Mouse (Mus musculus): ENCODE measurements at regions not wholly inside any gene's neighbourhood (a gene's known extent, or its start where the extent isn't known, plus 50 kb on each side); places are given as distances from the start of the nearest gene placed in this dataset.

DNA sequence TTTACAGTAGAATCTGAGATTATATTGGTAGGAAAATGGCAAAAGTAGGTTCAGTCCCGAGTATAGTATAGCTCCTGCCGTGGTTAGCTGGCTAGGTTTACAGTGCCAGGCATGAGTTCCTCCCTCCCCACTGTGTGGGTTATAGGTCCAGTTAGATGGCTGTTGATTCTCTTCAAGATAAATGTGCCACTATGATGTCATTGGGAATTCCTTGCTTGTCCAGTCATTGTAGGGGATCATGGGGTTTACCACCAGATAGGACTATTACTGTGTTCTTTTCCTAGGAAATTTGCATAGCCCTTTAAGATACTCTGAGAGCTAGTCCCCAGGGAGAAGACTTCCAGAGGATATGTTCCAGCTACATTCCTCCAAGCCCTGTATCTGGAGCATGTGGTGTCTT, 119.2 kb upstream of the Itga4 start:
- no peak for TF ChIP-seq CTCF (IDR thresholded peaks at IDR 0.05; ENCODE audit: low read depth)
- Histone ChIP-seq H3K9me3 (ENCODE audit: low read length) (no peaks in the 10 kb centered on the region), H3K4me2 (ENCODE audit: low read depth) (no peak overlapping the region), H3K27me3 (ENCODE audit: insufficient read depth, low read length) (no peaks in the 10 kb centered on the region), H3K27ac (ENCODE audit: low read depth, low read length) (no peak overlapping the region), H3K36me3 (ENCODE audit: insufficient read depth) (no peaks in the 10 kb centered on the region), H3K4me3 (ENCODE audit: low read depth, low read length) (no peak overlapping the region), H3K9ac (no peak overlapping the region), H3K4me1 (ENCODE audit: insufficient read depth) (no peaks in the 10 kb centered on the region)
- DNase-seq = no peak
- no peak for ATAC-seq
- WGBS = 91% methylated on average over 2 of the region's 2 CpGs

- DNase-seq (no peak), ATAC-seq (no peak)
- H3K27me3 ChIP-seq (ENCODE audit: insufficient read depth, low read length) = no peaks in the 10 kb centered on the region
- H3K27ac ChIP-seq (ENCODE audit: low read depth, low read length) = no peak overlapping the region
- no peak overlapping the region for H3K4me2 ChIP-seq (ENCODE audit: low read depth)
- TF ChIP-seq CTCF (IDR thresholded peaks at IDR 0.05; ENCODE audit: low read depth) = no peak
- 87% methylated on average over 12 of the region's 12 CpGs for WGBS
- no peaks in the 10 kb centered on the region for H3K9me3 ChIP-seq (ENCODE audit: low read length)
- no peak overlapping the region for H3K4me3 ChIP-seq (ENCODE audit: low read depth, low read length)
- no peaks in the 10 kb centered on the region for H3K36me3 ChIP-seq (ENCODE audit: insufficient read depth)
- no peak overlapping the region for H3K9ac ChIP-seq
- H3K4me1 ChIP-seq (ENCODE audit: insufficient read depth) = no peaks in the 10 kb centered on the region
Measured at GRCm38 (mm10) chr2:79136619-79137458, 118.4 kb upstream of the Itga4 start.

DNA sequence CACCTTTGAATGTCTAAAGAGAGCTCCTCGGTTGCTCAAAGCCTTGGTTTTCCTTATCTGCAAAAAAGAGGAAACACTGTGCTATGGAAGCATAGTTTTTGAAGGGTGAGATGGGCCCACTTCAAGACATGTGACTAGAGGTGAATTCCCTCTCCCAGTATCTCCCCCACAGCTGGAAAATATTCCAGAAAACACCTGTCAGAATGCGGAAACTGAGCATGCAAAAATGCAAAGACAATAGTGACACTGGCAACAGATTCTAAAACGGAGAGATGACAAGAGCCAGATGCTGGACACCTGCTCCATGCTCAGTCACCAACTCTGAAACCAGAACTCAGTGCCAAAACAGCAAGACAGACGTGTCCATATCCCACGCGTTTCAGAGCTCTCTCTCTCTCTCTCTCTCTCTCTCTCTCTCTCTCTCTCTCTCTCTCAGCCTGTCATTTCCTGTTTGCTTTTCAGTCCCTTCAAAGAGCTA, 117.5 kb upstream of the Itga4 start:
- no peak overlapping the region for H3K27ac ChIP-seq (ENCODE audit: low read depth, low read length)
- DNase-seq (no peak), ATAC-seq (no peak)
- H3K4me2 ChIP-seq (ENCODE audit: low read depth) = no peak overlapping the region
- H3K9ac ChIP-seq = no peak overlapping the region
- no peaks in the 10 kb centered on the region for H3K27me3 ChIP-seq (ENCODE audit: insufficient read depth, low read length)
- H3K4me1 ChIP-seq (ENCODE audit: insufficient read depth) = no peaks in the 10 kb centered on the region
- WGBS = 57% methylated on average over 6 of the region's 6 CpGs
- no peak overlapping the region for H3K4me3 ChIP-seq (ENCODE audit: low read depth, low read length)
- no peak for TF ChIP-seq CTCF (IDR thresholded peaks at IDR 0.05; ENCODE audit: low read depth)
- no peaks in the 10 kb centered on the region for H3K9me3 ChIP-seq (ENCODE audit: low read length)
- H3K36me3 ChIP-seq (ENCODE audit: insufficient read depth) = no peaks in the 10 kb centered on the region

DNA sequence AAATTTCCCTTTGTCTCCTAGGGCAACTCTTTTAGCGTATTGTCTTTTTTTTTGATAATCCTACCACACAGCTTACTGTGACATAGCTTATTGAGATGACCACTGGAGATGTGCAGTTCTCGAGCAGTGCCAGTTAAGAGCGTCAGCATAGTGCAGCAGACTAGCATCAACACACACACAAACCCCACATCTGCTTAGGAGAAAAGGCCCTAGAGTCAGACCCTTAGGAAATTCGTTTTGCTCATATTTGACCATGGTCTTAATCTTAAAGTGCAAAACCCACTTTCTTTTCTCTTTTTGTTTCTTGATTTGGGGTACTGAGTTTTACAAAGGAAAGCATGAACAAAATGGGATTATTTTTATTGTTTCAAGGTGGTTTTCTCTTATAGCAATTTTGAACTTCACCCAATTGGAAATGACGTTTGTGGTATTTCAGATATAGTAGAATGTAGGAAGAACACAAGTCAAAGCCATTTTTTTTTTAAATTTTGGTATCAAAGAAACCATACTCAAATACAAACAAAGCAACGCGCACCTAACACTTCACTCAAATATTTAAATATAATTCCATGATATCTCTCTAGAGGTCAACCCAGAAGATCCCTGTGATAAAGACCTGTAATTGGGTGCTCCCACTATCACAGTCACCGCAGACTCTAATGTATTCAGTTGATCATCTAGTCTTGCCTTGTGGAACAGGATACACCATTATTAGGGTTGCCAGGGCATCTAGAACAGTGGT, 116.7 kb upstream of the Itga4 start:
- H3K4me3 ChIP-seq (ENCODE audit: low read depth, low read length) = no peak overlapping the region
- 82% methylated on average over 8 of the region's 8 CpGs for WGBS
- no peak for DNase-seq
- no peak overlapping the region for H3K27ac ChIP-seq (ENCODE audit: low read depth, low read length)
- H3K4me1 ChIP-seq (ENCODE audit: insufficient read depth) = no peaks in the 10 kb centered on the region
- ATAC-seq = no peak
- H3K27me3 ChIP-seq (ENCODE audit: insufficient read depth, low read length) = no peaks in the 10 kb centered on the region
- no peak overlapping the region for H3K9ac ChIP-seq
- H3K36me3 ChIP-seq (ENCODE audit: insufficient read depth) = no peaks in the 10 kb centered on the region
- no peak for TF ChIP-seq CTCF (IDR thresholded peaks at IDR 0.05; ENCODE audit: low read depth)
- no peaks in the 10 kb centered on the region for H3K9me3 ChIP-seq (ENCODE audit: low read length)
- H3K4me2 ChIP-seq (ENCODE audit: low read depth) = no peak overlapping the region

DNA sequence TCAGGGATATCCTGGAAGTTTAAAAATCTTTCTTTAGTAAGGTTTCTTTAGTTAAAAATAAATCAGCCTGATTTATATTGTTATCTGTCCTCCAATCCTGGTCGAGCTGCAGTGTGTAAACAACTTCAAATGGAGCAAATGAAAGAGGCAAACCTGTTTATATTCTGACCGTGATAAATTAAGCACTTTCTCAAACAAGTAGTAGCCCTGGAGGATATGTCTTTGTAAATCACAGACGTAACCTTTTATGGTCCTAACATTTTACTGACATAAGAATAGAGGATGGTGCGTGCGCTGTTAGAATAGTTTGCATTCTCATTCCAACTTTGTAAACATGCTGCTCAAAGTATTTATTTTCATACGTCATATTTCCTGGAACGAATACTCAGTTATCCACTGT, 113.3 kb upstream of the Itga4 start:
- WGBS = 76% methylated on average over 7 of the region's 7 CpGs
- H3K4me2 ChIP-seq (ENCODE audit: low read depth) = no peak overlapping the region
- no peaks in the 10 kb centered on the region for H3K9me3 ChIP-seq (ENCODE audit: low read length)
- H3K9ac ChIP-seq = no peak overlapping the region
- no peak overlapping the region for H3K27ac ChIP-seq (ENCODE audit: low read depth, low read length)
- H3K4me1 ChIP-seq (ENCODE audit: insufficient read depth) = no peaks in the 10 kb centered on the region
- no peak for DNase-seq
- H3K4me3 ChIP-seq (ENCODE audit: low read depth, low read length) = no peak overlapping the region
- no peaks in the 10 kb centered on the region for H3K27me3 ChIP-seq (ENCODE audit: insufficient read depth, low read length)
- ATAC-seq = no peak
- TF ChIP-seq CTCF (IDR thresholded peaks at IDR 0.05; ENCODE audit: low read depth) = no peak
- H3K36me3 ChIP-seq (ENCODE audit: insufficient read depth) = no peaks in the 10 kb centered on the region

DNA sequence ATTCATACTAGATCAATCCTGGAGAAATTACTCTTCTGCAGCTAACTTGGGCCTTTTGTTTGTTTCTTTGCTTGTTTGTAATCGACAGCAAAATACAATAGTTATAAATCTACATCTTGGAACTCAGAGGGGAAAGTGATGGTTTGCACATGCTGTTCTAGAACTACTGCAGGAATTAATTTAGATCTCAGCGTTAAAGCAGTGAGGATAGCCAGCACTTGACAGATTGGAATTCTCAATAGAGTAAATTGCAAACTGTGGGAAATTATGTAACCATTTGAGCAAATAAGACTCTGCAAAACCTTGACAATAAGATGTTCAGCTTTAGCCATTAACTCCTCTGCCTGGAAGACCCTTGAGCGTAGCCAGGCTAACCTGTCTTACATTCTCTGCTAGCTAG, 112.0 kb upstream of the Itga4 start:
- no peak for TF ChIP-seq CTCF (IDR thresholded peaks at IDR 0.05; ENCODE audit: low read depth)
- ATAC-seq = no peak
- no peaks in the 10 kb centered on the region for H3K9me3 ChIP-seq (ENCODE audit: low read length)

GRCm38 (mm10) chr2:79145897-79146296, 109.3 kb upstream of the Itga4 start:
- Histone ChIP-seq H3K36me3 (ENCODE audit: insufficient read depth) (no peaks in the 10 kb centered on the region), H3K4me1 (ENCODE audit: insufficient read depth) (no peaks in the 10 kb centered on the region), H3K9ac (no peak overlapping the region), H3K27ac (ENCODE audit: low read depth, low read length) (no peak overlapping the region), H3K9me3 (ENCODE audit: low read length) (no peaks in the 10 kb centered on the region), H3K27me3 (ENCODE audit: insufficient read depth, low read length) (no peaks in the 10 kb centered on the region), H3K4me2 (ENCODE audit: low read depth) (no peak overlapping the region), H3K4me3 (ENCODE audit: low read depth, low read length) (no peak overlapping the region)
- ATAC-seq (no peak), DNase-seq (no peak)
- WGBS = 70% methylated on average over 1 of the region's 1 CpGs
- TF ChIP-seq CTCF (IDR thresholded peaks at IDR 0.05; ENCODE audit: low read depth) = no peak

More for the DNA sequence above, 112.0 kb upstream of the Itga4 start:
- Histone ChIP-seq H3K4me2 (ENCODE audit: low read depth) (no peak overlapping the region), H3K36me3 (ENCODE audit: insufficient read depth) (no peaks in the 10 kb centered on the region), H3K4me1 (ENCODE audit: insufficient read depth) (no peaks in the 10 kb centered on the region), H3K4me3 (ENCODE audit: low read depth, low read length) (no peak overlapping the region), H3K27me3 (ENCODE audit: insufficient read depth, low read length) (no peaks in the 10 kb centered on the region), H3K9ac (no peak overlapping the region), H3K27ac (ENCODE audit: low read depth, low read length) (no peak overlapping the region)
- no peak for DNase-seq
- 72% methylated on average over 3 of the region's 3 CpGs for WGBS

All from forebrain, postnatal 0 days (tissue).